Mouse (Mus musculus) embryonic stem cell, embryonic (primary cell): ENCODE measurements around the gene Rims1.

Experiments
- CTCF ChIA-PET, 4 experiments: fragments of 300-600 bp in 2 of 4; fragments of 350-600 bp in 2 of 4; sonication (Branson Sonifier 250); formaldehyde crosslinking; loops; one replicate each; lab custom pipeline; 2022; ENCODE audit warnings: inconsistent platforms in 2 of 4; lab: Charles Lee
- POLR2A ChIA-PET, 4 experiments: fragments of 300-600 bp in 2 of 4; fragments of 350-600 bp in 2 of 4; sonication (Branson Sonifier 250); formaldehyde crosslinking; loops; one replicate each; lab custom pipeline; 2022; ENCODE audit warnings: antibody characterized with exemption in 4 of 4, inconsistent platforms in 1 of 4; lab: Charles Lee

The Rims1 gene

GRCm38 (mm10) chr1:22487270-22487864, 318.4 kb downstream of the Rims1 start:
- POLR2A ChIA-PET: no interaction called here
- CTCF ChIA-PET: interaction anchor here in 3 of 4 experiments (0.9 to 1.4 kb wide), 6 partner anchors 98 to 1075 kb away, joined by 3 to 5 read pairs (median 4); no protein-coding TSS in a partner anchor

GRCm38 (mm10) chr1:22476220-22476619, 329.6 kb downstream of the Rims1 start:
- CTCF ChIA-PET: no interaction called here

GRCm38 (mm10) chr1:22467033-22467432, 338.8 kb downstream of the Rims1 start:
- POLR2A ChIA-PET: interaction anchor here (0.5 to 1.8 kb wide), 14 partner anchors 10 to 1554 kb away, joined by 3 to 9 read pairs (median 4); no protein-coding TSS in a partner anchor
- CTCF ChIA-PET: no interaction called here

More at GRCm38 (mm10) chr1:22476220-22476619, 329.6 kb downstream of the Rims1 start:
- POLR2A ChIA-PET: interaction anchor here in 1 of 4 experiments (1.7 kb wide), 1 partner anchor 9 kb away, joined by 6 read pairs; no protein-coding TSS in a partner anchor

GRCm38 (mm10) chr1:22466597-22466996, 339.2 kb downstream of the Rims1 start:
- CTCF ChIA-PET: no interaction called here
- POLR2A ChIA-PET: interaction anchor here (0.5 to 1.8 kb wide), 13 partner anchors 11 to 1554 kb away, joined by 3 to 9 read pairs (median 4); no protein-coding TSS in a partner anchor

- POLR2A ChIA-PET: interaction anchor here in 1 of 4 experiments (0.6 kb wide), 1 partner anchor 37 kb away, joined by 4 read pairs; no protein-coding TSS in a partner anchor
- CTCF ChIA-PET: no interaction called here
These were observed 381.8 kb downstream of the Rims1 start for GRCm38 (mm10) chr1:22424020-22424419.

- CTCF ChIA-PET: no interaction called here
These were observed 383.7 kb downstream of the Rims1 start for GRCm38 (mm10) chr1:22422102-22422501.

GRCm38 (mm10) chr1:22410173-22410572, 395.6 kb downstream of the Rims1 start:
- CTCF ChIA-PET: no interaction called here
- POLR2A ChIA-PET: interaction anchor here in 1 of 4 experiments (1.0 kb wide), 1 partner anchor 12 kb away, joined by 3 read pairs; no protein-coding TSS in a partner anchor

More at GRCm38 (mm10) chr1:22422102-22422501, 383.7 kb downstream of the Rims1 start:
- POLR2A ChIA-PET: interaction anchor here in 1 of 4 experiments (1.5 kb wide), 1 partner anchor 45 kb away, joined by 3 read pairs; no protein-coding TSS in a partner anchor

GRCm38 (mm10) chr1:22386361-22386760, 419.4 kb downstream of the Rims1 start:
- POLR2A ChIA-PET: interaction anchor here in 1 of 4 experiments (0.6 kb wide), 1 partner anchor 38 kb away, joined by 4 read pairs; no protein-coding TSS in a partner anchor
- CTCF ChIA-PET: interaction anchor here in 1 of 4 experiments (0.8 to 1.2 kb wide), 2 partner anchors 92 to 101 kb away, joined by 3 read pairs; no protein-coding TSS in a partner anchor

- CTCF ChIA-PET: interaction anchor here in 2 of 4 experiments (0.5 to 0.9 kb wide), 4 partner anchors 97 to 1604 kb away, joined by 3 to 5 read pairs (median 3); no protein-coding TSS in a partner anchor
- POLR2A ChIA-PET: no interaction called here
These were observed 428.1 kb downstream of the Rims1 start for GRCm38 (mm10) chr1:22377652-22378051.

- ChIA-PET POLR2A (no interaction called here), CTCF (interaction anchor here in 2 of 4 experiments (0.5 to 0.6 kb wide), 2 partner anchors 98 to 142 kb away, joined by 3 read pairs; no protein-coding TSS in a partner anchor)
These were observed 428.7 kb downstream of the Rims1 start for GRCm38 (mm10) chr1:22377062-22377461.

- ChIA-PET CTCF (no interaction called here), POLR2A (interaction anchor here in 1 of 4 experiments (0.7 kb wide), 1 partner anchor 11 kb away, joined by 3 read pairs; no protein-coding TSS in a partner anchor)
These were observed 449.6 kb downstream of the Rims1 start for GRCm38 (mm10) chr1:22356209-22356608.

- POLR2A ChIA-PET: no interaction called here
- CTCF ChIA-PET: no interaction called here
These were observed 452.1 kb downstream of the Rims1 start for GRCm38 (mm10) chr1:22353687-22354086.

GRCm38 (mm10) chr1:22338914-22339313, 466.9 kb downstream of the Rims1 start:
- POLR2A ChIA-PET: interaction anchor here in 1 of 4 experiments (0.6 kb wide), 1 partner anchor 9 kb away, joined by 3 read pairs; no protein-coding TSS in a partner anchor
- CTCF ChIA-PET: no interaction called here

GRCm38 (mm10) chr1:22320941-22321676, 484.7 kb downstream of the Rims1 start:
- CTCF ChIA-PET: interaction anchor here in 1 of 4 experiments (0.7 kb wide), 1 partner anchor 360 kb away, joined by 7 read pairs; no protein-coding TSS in a partner anchor

GRCm38 (mm10) chr1:22315537-22315936, 490.3 kb downstream of the Rims1 start:
- CTCF ChIA-PET: interaction anchor here in 1 of 4 experiments (0.7 kb wide), 1 partner anchor 1226 kb away, joined by 6 read pairs; no protein-coding TSS in a partner anchor
- POLR2A ChIA-PET: interaction anchor here in 1 of 4 experiments (0.7 kb wide), 1 partner anchor 787 kb away, joined by 3 read pairs; no protein-coding TSS in a partner anchor

More at GRCm38 (mm10) chr1:22320941-22321676, 484.7 kb downstream of the Rims1 start:
- POLR2A ChIA-PET: no interaction called here

GRCm38 (mm10) chr1:22311471-22311870, 494.3 kb downstream of the Rims1 start:
- ChIA-PET POLR2A (interaction anchor here in 1 of 4 experiments (0.6 kb wide), 1 partner anchor 262 kb away, joined by 3 read pairs; no protein-coding TSS in a partner anchor), CTCF (interaction anchor here in 1 of 4 experiments (0.7 kb wide), 1 partner anchor 293 kb away, joined by 3 read pairs; no protein-coding TSS in a partner anchor)

GRCm38 (mm10) chr1:22306519-22306918, 499.3 kb downstream of the Rims1 start:
- ChIA-PET CTCF (no interaction called here), POLR2A (interaction anchor here in 1 of 4 experiments (1.5 kb wide), 1 partner anchor 13 kb away, joined by 3 read pairs; no protein-coding TSS in a partner anchor)

GRCm38 (mm10) chr1:22305932-22306331, 499.9 kb downstream of the Rims1 start:
- CTCF ChIA-PET: no interaction called here
- POLR2A ChIA-PET: no interaction called here
